Mouse (Mus musculus) lung, adult 10 weeks (tissue): Measurements from ENCODE around the gene 2700049A03Rik. TPM values are rescaled to one million over a fixed set of nuclear protein-coding genes. Genes with fewer than 3 reads are reported as not detected.

Experiments used
- polyA plus RNA-seq: library from polyadenylated mRNA; stranded (reverse); fragments of 350-450 nt; fragmentation: Illumina TruSeq; extraction: RNeasy Lipid Tissue Mini Kit (QIAGEN cat#74804); gene quantifications from one replicate; pipeline ENCODE4 v1.2.3, GENCODE M21; 2014; ENCODE audit warnings: low read depth, low replicate concordance; ENCODE audit not compliant: insufficient read depth

2700049A03Rik gene
- polyA plus RNA-seq, result 1.6 TPM

DNA sequence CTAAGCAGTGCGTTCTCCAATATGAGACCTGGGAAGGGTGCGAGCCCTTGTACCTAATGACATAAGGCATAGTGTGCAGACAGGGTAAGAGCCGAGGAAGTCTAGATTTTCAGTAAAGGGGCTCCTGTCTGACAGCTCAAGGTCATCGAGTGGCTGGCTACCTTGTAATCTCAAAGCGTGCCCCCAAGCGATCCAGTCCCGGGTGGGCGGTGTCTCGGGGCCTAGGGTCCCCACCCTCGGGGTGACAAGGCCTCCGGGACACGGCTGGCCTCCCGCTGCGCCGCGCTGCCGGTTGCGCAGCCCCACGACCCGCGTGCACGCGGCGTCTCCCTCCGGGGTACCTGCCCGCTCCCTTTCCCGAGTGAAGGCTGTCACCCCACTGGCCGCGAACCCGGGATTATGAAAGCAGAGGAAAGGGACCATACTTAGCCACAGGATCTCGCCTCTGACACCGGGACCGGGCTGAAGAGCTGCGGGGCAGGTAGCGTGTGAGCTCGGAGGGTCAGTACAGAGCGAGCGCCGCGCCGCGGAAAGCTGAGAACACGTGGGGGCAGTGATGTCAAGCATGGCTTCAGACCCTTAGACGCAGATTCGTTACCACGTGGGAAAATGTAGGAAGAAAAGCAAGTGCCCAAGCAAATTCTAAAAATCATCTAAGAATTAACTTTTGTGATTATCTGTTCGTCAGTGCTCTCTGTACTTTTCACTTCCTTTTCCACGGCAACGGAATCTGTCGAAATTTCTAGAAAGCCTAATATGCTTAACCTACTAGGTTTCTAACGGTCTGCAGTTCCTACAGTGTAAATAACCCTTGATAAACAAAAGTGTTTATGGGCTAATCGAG lies at the start of gene 2700049A03Rik, which contains the start of gene Timm9:
Gene 2700049A03Rik (plus strand): TSS at position 719 of the 844 bp plus-strand sequence.
Gene Timm9 (minus strand): TSS at position 555 of the 844 bp plus-strand sequence.

DNA sequence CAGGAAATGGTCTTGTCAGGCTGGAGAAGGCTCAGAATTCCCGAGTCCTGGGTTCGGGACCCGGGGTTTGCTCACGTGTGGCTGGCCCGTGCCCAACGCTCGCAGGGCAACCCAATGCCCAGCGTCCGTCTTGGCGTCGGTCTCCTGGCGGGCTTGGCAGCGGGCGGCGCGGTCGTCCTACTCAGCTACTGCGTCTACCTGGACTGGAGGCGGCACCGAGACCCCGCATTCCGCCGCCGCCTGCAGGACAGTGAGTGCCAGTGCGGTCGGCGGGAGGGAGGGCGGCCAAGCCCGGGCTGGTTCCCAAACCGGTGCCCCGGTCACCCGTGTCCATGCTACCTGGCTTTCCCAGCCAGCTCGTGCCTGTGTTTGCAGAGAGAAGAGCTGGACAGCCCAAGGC lies 25.3 kb upstream of the 2700049A03Rik start, which contains the start of gene Tomm20l:
Gene Tomm20l (plus strand): TSS at position 98 of the 400 bp plus-strand sequence.

Other genes starting within 250 kb of the 2700049A03Rik start
- gene Actr10, start 199.0 kb upstream of the 2700049A03Rik start, polyA plus RNA-seq, result 103 TPM
- 256 TPM for gene Psma3, start 162.2 kb upstream of the 2700049A03Rik start, polyA plus RNA-seq
- gene Arid4a, start 120.9 kb upstream of the 2700049A03Rik start, polyA plus RNA-seq, result 6.8 TPM
- gene Tomm20l, start 25.4 kb upstream of the 2700049A03Rik start, polyA plus RNA-seq, result not detected
- 20.6 TPM for gene Timm9, start 164 bp upstream of the 2700049A03Rik start, polyA plus RNA-seq
- 3.9 TPM for gene Dact1, start 173.0 kb downstream of the 2700049A03Rik start, polyA plus RNA-seq